Mouse (Mus musculus): ENCODE measurements at regions not wholly inside any gene's neighbourhood (a gene's known extent, or its start where the extent isn't known, plus 50 kb on each side); places are given as distances from the start of the nearest gene placed in this dataset.

- no peak for DNase-seq
These were observed 190.0 kb upstream of the Tgfbr2 start for GRCm38 (mm10) chr9:116365016-116365685.

GRCm38 (mm10) chr9:116361092-116361491 lies 185.9 kb upstream of the Tgfbr2 start:
- DNase-seq = no peak

GRCm38 (mm10) chr9:116354056-116354732 lies 179.0 kb upstream of the Tgfbr2 start:
- no peak for DNase-seq

GRCm38 (mm10) chr9:116352801-116353494 lies 177.8 kb upstream of the Tgfbr2 start:
- DNase-seq = no peak

- DNase-seq = peak; percentile 37
These were observed 175.8 kb upstream of the Tgfbr2 start for GRCm38 (mm10) chr9:116350804-116351547.

- DNase-seq = no peak
These were observed 171.9 kb upstream of the Tgfbr2 start for GRCm38 (mm10) chr9:116347021-116347420.

GRCm38 (mm10) chr9:116346495-116346894 lies 171.3 kb upstream of the Tgfbr2 start:
- DNase-seq = no peak

- DNase-seq = no peak
These were observed 167.9 kb upstream of the Tgfbr2 start for GRCm38 (mm10) chr9:116343086-116343481.

- peak; percentile 7 for DNase-seq
These were observed 167.4 kb upstream of the Tgfbr2 start for GRCm38 (mm10) chr9:116342446-116343085.

GRCm38 (mm10) chr9:116342009-116342408 lies 166.8 kb upstream of the Tgfbr2 start:
- no peak for DNase-seq

- DNase-seq = no peak
These were observed 165.8 kb upstream of the Tgfbr2 start for GRCm38 (mm10) chr9:116340952-116341351.

GRCm38 (mm10) chr9:116338729-116339100 lies 163.6 kb upstream of the Tgfbr2 start:
- no peak for DNase-seq

GRCm38 (mm10) chr9:116338093-116338728 lies 163.1 kb upstream of the Tgfbr2 start:
- DNase-seq = peak; percentile 23

- no peak for DNase-seq
These were observed 162.4 kb upstream of the Tgfbr2 start for GRCm38 (mm10) chr9:116337446-116338010.

GRCm38 (mm10) chr9:116335561-116336478 lies 160.7 kb upstream of the Tgfbr2 start:
- no peak for DNase-seq

- DNase-seq = no peak
These were observed 158.8 kb upstream of the Tgfbr2 start for GRCm38 (mm10) chr9:116333956-116334463.

- no peak for DNase-seq
These were observed 157.4 kb upstream of the Tgfbr2 start for GRCm38 (mm10) chr9:116332485-116333118.

- DNase-seq = no peak
These were observed 156.2 kb upstream of the Tgfbr2 start for GRCm38 (mm10) chr9:116331406-116331805.

- no peak for DNase-seq
These were observed 155.6 kb upstream of the Tgfbr2 start for GRCm38 (mm10) chr9:116330796-116331195.

- DNase-seq = no peak
These were observed 154.0 kb upstream of the Tgfbr2 start for GRCm38 (mm10) chr9:116329147-116329546.
